Mouse (Mus musculus): ENCODE measurements around the gene Olfr273. TPM values are rescaled to one million over a fixed set of nuclear protein-coding genes. Genes with fewer than 3 reads are reported as not detected.
"Not testable (repeated sequence)": the region's sequence is repeated elsewhere in the genome, so short reads cannot be mapped to it uniquely, and the experiment has no call there.

The Olfr273 gene
- polyA plus RNA-seq (2012; rRNA removed) = not detected in 2 replicates

GRCm38 (mm10) chr4:52859136-52859535 lies at the start of gene Olfr273:
Gene Olfr273 (minus strand): TSS chr4:52859236.
- TF ChIP-seq CTCF (IDR thresholded peaks at IDR 0.05; ENCODE audit: borderline replicate concordance, extremely low read depth, insufficient read depth, insufficient read length) (no peak), POLR2A (IDR thresholded peaks at IDR 0.05; ENCODE audit: borderline replicate concordance, extremely low read depth, insufficient read depth, insufficient read length, poor library complexity, severe bottlenecking) (no peak)
- DNase-seq (ENCODE audit: low read depth) = peak; percentile 10

GRCm38 (mm10) chr4:52864156-52864555 lies 5.1 kb upstream of the Olfr273 start:
- TF ChIP-seq POLR2A (IDR thresholded peaks at IDR 0.05; ENCODE audit: borderline replicate concordance, extremely low read depth, insufficient read depth, insufficient read length, poor library complexity, severe bottlenecking) (no peak), CTCF (IDR thresholded peaks at IDR 0.05; ENCODE audit: borderline replicate concordance, extremely low read depth, insufficient read depth, insufficient read length) (no peak)

GRCm38 (mm10) chr4:52849672-52850071 lies 9.4 kb downstream of the Olfr273 start:
- DNase-seq (ENCODE audit: low read depth) = peak; percentile 21
- TF ChIP-seq POLR2A (IDR thresholded peaks at IDR 0.05; ENCODE audit: borderline replicate concordance, extremely low read depth, insufficient read depth, insufficient read length, poor library complexity, severe bottlenecking) = no peak
- no peak for TF ChIP-seq CTCF (IDR thresholded peaks at IDR 0.05; ENCODE audit: borderline replicate concordance, extremely low read depth, insufficient read depth, insufficient read length)

More at GRCm38 (mm10) chr4:52864156-52864555, 5.1 kb upstream of the Olfr273 start:
- no peak for DNase-seq (ENCODE audit: low read depth)

DNA sequence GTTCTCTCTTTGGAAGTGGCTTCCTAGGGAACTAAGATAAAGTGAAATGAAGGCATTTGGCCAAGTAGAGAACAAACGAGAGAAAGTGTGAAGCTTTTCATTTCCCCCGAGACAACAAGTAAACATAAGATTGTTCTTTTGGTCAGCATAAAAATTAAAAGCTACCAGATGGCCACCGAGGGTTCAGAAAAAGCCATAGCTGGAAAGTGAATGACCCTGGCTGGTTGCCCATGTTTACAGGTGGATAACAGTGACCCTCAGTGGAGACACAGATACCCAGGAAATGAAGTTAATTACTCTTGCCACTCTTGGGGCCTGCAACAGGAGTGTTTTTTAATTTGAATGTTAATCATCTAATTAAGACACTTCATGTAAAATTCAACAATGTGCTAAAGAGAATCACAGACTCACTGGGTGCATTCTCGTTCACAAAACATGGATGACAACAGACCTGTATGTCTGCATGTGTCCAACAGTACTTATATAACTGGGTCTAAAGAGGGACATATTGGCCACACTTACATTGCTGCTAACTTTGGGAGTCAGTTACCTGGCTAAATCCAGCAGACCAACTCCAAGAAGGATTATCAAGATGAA lies 9.9 kb downstream of the Olfr273 start:
- DNase-seq (ENCODE audit: low read depth) = peak; percentile 76
- TF ChIP-seq POLR2A (IDR thresholded peaks at IDR 0.05; ENCODE audit: borderline replicate concordance, extremely low read depth, insufficient read depth, insufficient read length, poor library complexity, severe bottlenecking) = no peak
- TF ChIP-seq CTCF (IDR thresholded peaks at IDR 0.05; ENCODE audit: borderline replicate concordance, extremely low read depth, insufficient read depth, insufficient read length) = no peak

- DNase-seq (ENCODE audit: low read depth) = not testable (repeated sequence)
Observed at GRCm38 (mm10) chr4:52845411-52845810, 13.6 kb downstream of the Olfr273 start.

DNA sequence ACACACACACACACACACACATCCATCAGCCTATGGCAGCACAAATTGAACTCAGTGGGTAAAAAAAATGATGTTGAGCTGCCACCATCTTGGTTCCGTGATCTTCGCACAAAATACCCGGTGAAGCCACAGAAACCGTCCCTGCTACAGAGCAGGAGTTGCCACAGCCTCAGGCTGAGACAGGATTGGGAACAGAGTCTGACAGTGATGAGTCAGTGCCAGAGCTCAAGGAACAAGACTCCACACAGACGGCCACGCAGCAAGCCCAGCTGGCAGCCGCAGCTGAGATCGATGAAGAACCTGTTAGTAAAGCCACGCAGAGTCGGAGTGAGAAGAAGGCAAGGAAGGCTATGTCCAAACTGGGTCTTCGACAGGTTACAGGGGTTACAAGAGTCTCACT lies 37.7 kb downstream of the Olfr273 start:
- TF ChIP-seq POLR2A (IDR thresholded peaks at IDR 0.05; ENCODE audit: borderline replicate concordance, extremely low read depth, insufficient read depth, insufficient read length, poor library complexity, severe bottlenecking) (no peak), CTCF (IDR thresholded peaks at IDR 0.05; ENCODE audit: borderline replicate concordance, extremely low read depth, insufficient read depth, insufficient read length) (no peak)
- DNase-seq (ENCODE audit: low read depth) = no peak

- TF ChIP-seq CTCF (IDR thresholded peaks at IDR 0.05; ENCODE audit: borderline replicate concordance, extremely low read depth, insufficient read depth, insufficient read length) = no peak
- no peak for TF ChIP-seq POLR2A (IDR thresholded peaks at IDR 0.05; ENCODE audit: borderline replicate concordance, extremely low read depth, insufficient read depth, insufficient read length, poor library complexity, severe bottlenecking)
- no peak for DNase-seq (ENCODE audit: low read depth)
Observed at GRCm38 (mm10) chr4:52814304-52814703, 44.7 kb downstream of the Olfr273 start, which contains the start of gene Olfr275. Gene Olfr275 (plus strand): TSS chr4:52814604.

- peak; percentile 61 for DNase-seq (ENCODE audit: low read depth)
- no peak for TF ChIP-seq POLR2A (IDR thresholded peaks at IDR 0.05; ENCODE audit: borderline replicate concordance, extremely low read depth, insufficient read depth, insufficient read length, poor library complexity, severe bottlenecking)
- TF ChIP-seq CTCF (IDR thresholded peaks at IDR 0.05; ENCODE audit: borderline replicate concordance, extremely low read depth, insufficient read depth, insufficient read length) = no peak
Observed at GRCm38 (mm10) chr4:52811871-52812270, 47.2 kb downstream of the Olfr273 start.

Other genes starting within 250 kb of the Olfr273 start
- gene Olfr275, start 44.6 kb downstream of the Olfr273 start, polyA plus RNA-seq (2012; rRNA removed) = not detected in 2 replicates
- gene Olfr272, start 59.9 kb upstream of the Olfr273 start, polyA plus RNA-seq (2012; rRNA removed) = 0.08 TPM in 1 of 2 replicates, not detected in the other
- gene Olfr270, start 105.3 kb upstream of the Olfr273 start, polyA plus RNA-seq (2012; rRNA removed) = not detected in 2 replicates
- not detected in 2 replicates for gene Nipsnap3a, start 130.0 kb upstream of the Olfr273 start, polyA plus RNA-seq (2012; rRNA removed)
- gene Nipsnap3b, start 152.6 kb upstream of the Olfr273 start, polyA plus RNA-seq (2012; rRNA removed) = 76.3 and 76.9 TPM in 2 replicates